Mouse (Mus musculus): ENCODE measurements at regions not wholly inside any gene's neighbourhood (a gene's known extent, or its start where the extent isn't known, plus 50 kb on each side); places are given as distances from the start of the nearest gene placed in this dataset.

DNA sequence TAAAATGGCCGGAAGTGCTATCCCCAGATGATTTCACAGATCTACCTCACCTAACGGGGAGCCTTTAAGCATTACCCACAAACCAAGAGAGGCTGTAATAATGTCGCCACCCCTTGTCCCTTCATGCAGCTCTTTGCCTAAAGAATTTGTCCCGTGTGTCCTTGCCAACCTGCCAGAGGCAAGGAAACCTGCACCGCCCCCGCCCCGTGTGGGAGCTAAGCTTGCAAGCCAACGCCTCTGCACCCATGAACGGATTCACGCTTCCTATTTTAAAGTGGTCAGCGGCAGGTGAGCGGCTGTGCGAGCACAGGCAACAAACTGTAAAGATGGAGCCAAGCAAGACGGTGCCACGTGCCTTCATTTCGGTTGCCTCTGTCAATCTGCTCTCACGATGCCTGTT is 63.1 kb downstream of the Gm11011 start:
- no peak for DNase-seq
- intact Hi-C loops (cut with DNase I): no loop called here

GRCm38 (mm10) chr2:169519941-169520340 is 67.6 kb downstream of the Gm11011 start:
- no peak for DNase-seq
- intact Hi-C loops (cut with DNase I): no loop called here

GRCm38 (mm10) chr2:169515350-169515749 is 72.2 kb downstream of the Gm11011 start:
- no peak for DNase-seq
- intact Hi-C loops (cut with DNase I): no loop called here

- DNase-seq: no peak
Observed at GRCm38 (mm10) chr2:169510741-169511140, 76.8 kb downstream of the Gm11011 start.

GRCm38 (mm10) chr2:169509406-169509805 is 78.1 kb downstream of the Gm11011 start:
- intact Hi-C loops (cut with DNase I): no loop called here
- DNase-seq: no peak

More at GRCm38 (mm10) chr2:169510741-169511140, 76.8 kb downstream of the Gm11011 start:
- intact Hi-C loops (cut with DNase I): no loop called here

DNA sequence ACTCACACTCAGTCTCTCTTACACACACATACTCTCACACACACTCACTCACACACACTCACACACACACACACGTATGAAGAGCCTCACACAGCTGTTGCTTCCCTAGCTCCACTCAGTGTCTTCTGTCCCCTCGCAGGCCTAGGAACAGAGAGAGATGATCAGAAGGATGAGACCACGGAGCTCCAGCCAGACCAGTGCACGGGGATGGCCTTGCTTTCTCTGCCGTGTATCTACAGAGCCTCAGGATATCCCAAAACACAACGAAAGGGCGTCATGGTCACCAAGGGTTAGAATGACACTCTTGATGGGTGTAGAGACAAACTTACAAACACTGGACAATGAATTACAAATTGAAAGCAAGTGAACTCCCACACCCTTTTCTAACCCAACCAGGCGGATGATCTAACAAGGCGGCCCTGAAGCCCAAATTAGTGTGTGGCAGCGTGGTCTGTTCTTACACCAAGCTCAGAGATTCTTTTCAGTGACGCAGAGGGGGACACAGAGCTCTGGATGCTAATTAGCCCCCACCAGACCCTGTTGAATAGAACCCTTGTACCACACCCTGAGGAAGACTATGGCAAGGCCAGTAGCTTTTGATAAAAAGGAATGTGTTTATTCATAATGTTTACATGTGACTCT is 83.0 kb downstream of the Gm11011 start:
- no peak for DNase-seq
- intact Hi-C loops (cut with DNase I): no loop called here

- no peak for DNase-seq
- intact Hi-C loops (cut with DNase I): no loop called here
Observed at GRCm38 (mm10) chr2:169503598-169503958, 84.0 kb downstream of the Gm11011 start.

DNA sequence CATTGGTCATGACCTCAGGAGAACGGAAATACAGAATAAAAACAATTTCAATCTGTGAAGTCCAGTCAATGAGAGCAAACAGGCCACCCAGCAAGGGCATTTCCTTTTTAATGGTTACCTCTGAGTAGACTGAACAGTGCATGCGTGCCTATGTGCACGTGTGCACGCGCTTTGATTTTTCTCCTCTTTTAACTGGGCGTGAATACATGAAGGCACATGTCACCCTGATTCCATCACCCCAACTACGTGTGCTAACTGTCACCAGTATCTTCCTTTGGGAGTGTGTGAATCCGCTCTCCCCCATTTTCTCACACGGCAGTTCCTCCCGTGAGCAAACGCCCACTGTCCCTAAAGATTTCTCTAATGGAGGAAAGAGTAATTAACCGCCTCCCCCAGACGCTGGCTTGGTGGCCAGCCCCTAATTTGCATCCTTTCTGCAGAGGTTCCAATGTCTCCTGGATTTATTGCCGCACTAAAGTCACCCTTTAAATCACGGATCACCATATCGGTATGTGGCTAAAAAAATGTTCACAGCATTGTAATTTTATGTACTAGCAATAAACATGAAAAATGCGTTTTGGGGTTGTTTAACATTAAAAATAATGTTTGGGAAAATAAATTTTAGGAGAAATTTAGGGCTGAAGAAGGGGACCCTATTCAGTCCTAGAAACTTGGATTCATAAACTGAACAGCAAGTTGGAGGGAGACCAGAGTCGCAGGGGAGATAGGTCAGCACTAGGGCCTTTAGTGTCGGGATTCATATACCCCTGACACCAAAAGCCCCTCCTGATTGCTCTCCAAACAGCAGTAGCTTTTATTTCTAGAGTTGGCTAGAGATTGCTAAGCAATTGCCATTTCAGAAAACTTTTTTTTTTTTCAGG is 84.6 kb downstream of the Gm11011 start:
- intact Hi-C loops (cut with DNase I): no loop called here

DNA sequence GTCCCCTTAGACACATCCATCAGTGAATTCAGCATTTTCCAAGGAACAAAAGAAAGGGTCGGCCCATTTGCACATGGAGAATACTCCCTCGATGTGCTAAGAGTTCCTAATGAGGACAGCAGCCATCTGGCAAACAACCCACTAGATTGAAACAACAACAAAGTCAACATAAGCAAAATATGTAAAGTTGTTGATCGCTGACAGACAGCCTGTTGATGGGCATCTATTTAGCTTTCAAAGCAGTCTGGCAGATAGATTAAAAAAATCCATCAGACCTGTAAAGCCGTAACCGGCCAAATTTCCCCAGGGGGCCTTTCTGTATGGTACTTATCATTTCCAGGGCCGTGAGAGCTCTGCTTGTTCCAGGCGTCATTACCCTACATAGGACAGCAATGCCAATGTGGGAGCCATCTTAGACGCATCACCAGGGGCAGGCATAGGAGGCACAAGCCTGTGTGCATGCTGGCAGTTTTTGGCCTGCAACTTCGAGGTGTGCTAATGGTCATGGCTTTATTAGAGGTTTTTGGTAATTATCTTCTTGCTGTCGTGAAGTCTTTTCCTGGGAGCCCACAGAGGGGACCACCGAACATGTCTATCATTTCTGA is 85.7 kb downstream of the Gm11011 start:
- intact Hi-C loops (cut with DNase I): no loop called here
- DNase-seq: no peak

More for the DNA sequence above, 84.6 kb downstream of the Gm11011 start:
- DNase-seq: no peak

- no peak for DNase-seq
- intact Hi-C loops (cut with DNase I): no loop called here
Observed at GRCm38 (mm10) chr2:169495368-169495767, 92.2 kb downstream of the Gm11011 start.

- intact Hi-C loops (cut with DNase I): no loop called here
- no peak for DNase-seq
Observed at GRCm38 (mm10) chr2:169494503-169495311, 92.8 kb downstream of the Gm11011 start.

- intact Hi-C loops (cut with DNase I): no loop called here
- no peak for DNase-seq
Observed at GRCm38 (mm10) chr2:169493609-169494275, 93.8 kb downstream of the Gm11011 start.

- intact Hi-C loops (cut with DNase I): no loop called here
- no peak for DNase-seq
Observed at GRCm38 (mm10) chr2:169483934-169484333, 103.6 kb downstream of the Gm11011 start.

- intact Hi-C loops (cut with DNase I): no loop called here
- no peak for DNase-seq
Observed at GRCm38 (mm10) chr2:169481731-169482465, 105.6 kb downstream of the Gm11011 start.

- intact Hi-C loops (cut with DNase I): no loop called here
- no peak for DNase-seq
Observed at GRCm38 (mm10) chr2:169474418-169475112, 113.0 kb downstream of the Gm11011 start.

DNA sequence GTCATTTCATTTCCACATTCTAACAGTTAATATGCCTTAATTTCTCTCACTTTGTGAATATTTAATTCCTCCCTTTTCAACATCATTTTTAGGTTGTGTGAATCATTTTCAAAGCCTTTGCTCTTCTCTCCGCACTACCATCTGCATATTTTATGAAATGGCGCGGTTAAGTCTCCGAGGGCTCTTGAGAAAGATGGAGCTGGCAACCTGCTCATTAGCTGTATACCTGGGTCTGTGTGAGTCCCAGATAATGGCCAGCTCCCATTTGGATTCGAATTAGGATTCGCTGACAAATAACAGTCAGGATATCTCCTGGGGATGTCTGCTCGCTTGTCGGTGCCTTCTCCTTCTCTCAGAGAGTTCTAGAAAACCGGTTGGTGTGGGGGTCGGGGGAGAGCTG is 118.0 kb downstream of the Gm11011 start:
- DNase-seq: no peak
- intact Hi-C loops (cut with DNase I): no loop called here

- no peak for DNase-seq
- intact Hi-C loops (cut with DNase I): no loop called here
Observed at GRCm38 (mm10) chr2:169467621-169468020, 119.9 kb downstream of the Gm11011 start.

DNA sequence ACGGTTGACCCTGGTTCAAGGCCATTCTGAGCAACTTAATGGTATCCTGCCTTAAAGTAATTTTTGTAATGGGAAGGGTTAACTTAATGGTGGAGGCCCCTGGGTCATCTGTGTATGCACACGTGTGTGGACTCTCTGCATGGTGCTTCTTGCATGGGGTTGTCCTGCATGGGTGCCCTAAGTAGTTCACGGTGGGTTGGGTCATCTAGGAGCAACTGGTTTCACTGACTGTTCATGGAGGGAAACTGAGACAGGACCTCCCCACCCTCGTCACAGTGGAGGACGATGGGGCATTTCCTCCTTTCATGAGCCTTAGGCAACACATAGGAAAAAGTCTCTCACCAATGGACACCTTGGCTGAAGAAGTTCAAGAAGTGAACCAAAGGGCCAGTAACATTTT is 123.4 kb downstream of the Gm11011 start:
- no peak for DNase-seq
- intact Hi-C loops (cut with DNase I): no loop called here

DNA sequence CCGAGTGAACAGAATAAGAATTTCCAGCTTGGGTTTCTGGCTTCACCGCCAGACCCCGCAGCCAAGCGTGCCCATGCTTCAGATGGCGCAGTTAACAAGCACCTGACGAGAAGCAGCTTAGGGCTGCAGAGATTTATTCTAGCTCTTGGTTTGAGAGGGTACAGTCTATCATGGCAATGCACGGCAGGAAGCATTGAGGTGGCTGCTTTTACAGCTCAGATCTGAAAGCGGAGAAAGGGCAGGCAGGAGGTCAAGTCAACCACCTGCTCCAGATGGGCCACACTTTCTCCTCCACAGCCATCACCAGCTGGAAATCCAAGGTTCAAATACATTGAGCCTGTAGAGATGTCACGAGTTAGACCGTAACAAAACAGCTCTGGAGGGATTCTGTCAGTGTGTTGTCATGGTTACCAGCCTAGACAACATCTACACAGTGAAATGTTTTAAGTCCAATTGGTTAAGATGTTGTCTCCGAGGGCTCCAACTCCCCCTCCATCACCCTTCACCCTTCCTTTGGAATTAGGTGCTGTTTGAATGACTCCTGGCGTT is 126.0 kb downstream of the Gm11011 start:
- intact Hi-C loops (cut with DNase I): no loop called here
- DNase-seq: no peak

Measured in gastrocnemius, postnatal 36 days (tissue).